Mouse (Mus musculus) forebrain, postnatal 0 days (tissue): ENCODE data around the gene Grpr. TPM values are rescaled to one million over a fixed set of nuclear protein-coding genes. Genes with fewer than 3 reads are reported as not detected.

ENCODE experiments used
- ATAC-seq: fragments of 200-750 bp; cut with Nextera tagmentation; 2 replicates; pipeline ENCODE4 v1.8.0; 2017; ENCODE audit warnings: mild to moderate bottlenecking, moderate library complexity
- DNase-seq: peaks from one replicate; pipeline ENCODE4 v3.0.0-alpha.2; 2015
- H3K27ac ChIP-seq: fragments of 300-500 bp; sonication (generic); 2 replicates; pipeline ENCODE4 v1.5.1; 2014; ENCODE audit warnings: low read depth, mild to moderate bottlenecking, antibody characterized with exemption, low read length, moderate library complexity, mixed read lengths
- H3K27me3 ChIP-seq: fragments of 300-500 bp; sonication (generic); 2 replicates; pipeline ENCODE4 v1.6.1; 2014; ENCODE audit warnings: mild to moderate bottlenecking, low read length, mixed read lengths; ENCODE audit not compliant: insufficient read depth
- H3K36me3 ChIP-seq: fragments of 300-500 bp; sonication (generic); 2 replicates; pipeline ENCODE4 v1.6.1; 2014; ENCODE audit warnings: mild to moderate bottlenecking, moderate library complexity; ENCODE audit not compliant: insufficient read depth
- H3K4me1 ChIP-seq: fragments of 300-500 bp; sonication (generic); 2 replicates; pipeline ENCODE4 v1.6.1; 2014; ENCODE audit warnings: antibody characterized with exemption; ENCODE audit not compliant: insufficient read depth
- H3K4me2 ChIP-seq: fragments of 300-500 bp; sonication (generic); 2 replicates; pipeline ENCODE4 v1.6.1; 2014; ENCODE audit warnings: low read depth, mild to moderate bottlenecking, moderate library complexity
- H3K4me3 ChIP-seq: fragments of 300-500 bp; sonication (generic); 2 replicates; pipeline ENCODE4 v1.5.1; 2014; ENCODE audit warnings: low read depth, low read length, mixed read lengths
- H3K9ac ChIP-seq: fragments of 300-500 bp; sonication (generic); 2 replicates; pipeline ENCODE4 v1.6.1; 2014; ENCODE audit warnings: mild to moderate bottlenecking
- H3K9me3 ChIP-seq: fragments of 300-500 bp; sonication (generic); 2 replicates; pipeline ENCODE4 v1.6.1; 2016; ENCODE audit warnings: low read length
- CTCF ChIP-seq: sonication (generic); IDR thresholded peaks from 2 replicates; pipeline ENCODE4 v1.5.1; 2016; ENCODE audit warnings: antibody characterized with exemption, control low read depth, low read depth
- WGBS: fragments of 180-500 bp; shearing (Covaris S2); extraction: QIAGEN DNeasy Blood & Tissue Kit; methylation state at CpG from one replicate; pipeline ENCODE4 v1.1.7; 2014; 5-methylcytosine and 5-hydroxymethylcytosine counted together
- polyA plus RNA-seq: library from polyadenylated mRNA; unstranded; fragments of >200 nt; fragmentation: Nextera tagmentation; extraction: Ambion mirVana; gene quantifications from 2 replicates; pipeline ENCODE4 v1.2.1, GENCODE M21; 2015
- total RNA-seq: library from RNA; depleted of rRNA; stranded (reverse); fragments of >200 nt; gene quantifications from 2 replicates; pipeline ENCODE4 v1.2.3, GENCODE M21; 2014; rRNA removed

Grpr gene
- total RNA-seq (1.2 and 1.6 TPM in 2 replicates), polyA plus RNA-seq (0.43 and 1.7 TPM in 2 replicates)

DNA sequence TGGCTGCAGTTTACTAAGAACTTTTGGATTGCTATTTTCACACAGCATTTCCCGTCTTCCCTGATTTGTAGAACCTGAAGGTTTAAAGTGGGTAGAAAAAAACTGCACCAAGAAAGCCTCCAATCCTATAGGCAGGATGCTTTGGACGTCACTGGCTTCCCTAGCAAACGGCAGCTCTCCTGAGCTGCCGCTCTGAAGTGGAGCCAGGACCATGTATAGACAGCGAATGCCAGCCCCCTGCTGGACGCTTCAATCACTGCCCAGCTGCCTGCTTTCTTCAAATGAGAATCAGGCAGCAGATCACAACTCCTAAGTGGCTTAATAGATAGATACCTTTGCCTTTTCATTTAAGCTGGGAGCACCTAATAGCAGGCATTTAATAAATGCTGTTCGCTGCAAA is at the start of gene Grpr:
TSS of gene Grpr (minus strand) at position 12 of the 400 bp plus-strand sequence.
- Histone ChIP-seq H3K9me3 (no peaks in the 10 kb centered on the region), H3K4me2 (no peak within 1 kb of the TSS), H3K9ac (no peak within 1 kb of the TSS), H3K4me3 (no peak within 1 kb of the TSS), H3K4me1 (no peaks in the 10 kb centered on the region), H3K27me3 (no peaks in the 10 kb centered on the region), H3K27ac (no peak within 1 kb of the TSS), H3K36me3 (no peaks in the 10 kb centered on the region)
- peak; percentile 63 for TF ChIP-seq CTCF
- ATAC-seq (peak; percentile 94), DNase-seq (peak; percentile 68)
- WGBS: 22% methylated on average over 7 of the region's 7 CpGs

DNA sequence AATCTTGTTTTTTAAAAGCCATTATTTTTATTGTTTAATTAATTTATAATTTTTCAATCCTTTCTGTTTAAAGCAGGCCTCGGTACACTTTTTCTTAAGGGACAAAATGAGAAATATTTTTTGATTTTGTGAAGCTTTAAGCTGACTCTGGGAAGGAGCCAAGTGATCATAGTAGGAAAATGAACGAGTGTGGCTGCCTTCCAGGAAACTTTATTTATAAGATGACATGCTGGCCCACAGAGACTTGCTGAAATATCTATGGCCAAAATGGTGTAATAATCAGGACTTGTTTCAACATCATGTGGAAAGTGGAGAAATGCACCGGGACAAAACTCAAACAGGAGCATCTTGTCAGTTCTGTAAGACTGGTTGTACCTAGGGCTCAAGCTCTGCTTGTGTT is 11.0 kb upstream of the Grpr start:
- H3K4me1 ChIP-seq: no peaks in the 10 kb centered on the region
- no peak overlapping the region for H3K4me2 ChIP-seq
- no peak overlapping the region for H3K27ac ChIP-seq
- H3K27me3 ChIP-seq: no peaks in the 10 kb centered on the region
- no peak overlapping the region for H3K4me3 ChIP-seq
- DNase-seq: no peak
- no peaks in the 10 kb centered on the region for H3K9me3 ChIP-seq
- H3K36me3 ChIP-seq: no peaks in the 10 kb centered on the region
- H3K9ac ChIP-seq: no peak overlapping the region
- WGBS: 72% methylated on average over 3 of the region's 3 CpGs
- ATAC-seq: no peak
- no peak for TF ChIP-seq CTCF

GRCm38 (mm10) chrX:163547042-163547441 is 2.4 kb downstream of the Grpr start:
- H3K9me3 ChIP-seq: no peaks in the 10 kb centered on the region
- no peak overlapping the region for H3K27ac ChIP-seq
- no peak overlapping the region for H3K4me2 ChIP-seq
- H3K4me3 ChIP-seq: no peak overlapping the region
- no peaks in the 10 kb centered on the region for H3K4me1 ChIP-seq
- peak; percentile 73 for ATAC-seq
- 64% methylated on average over 5 of the region's 5 CpGs for WGBS
- no peak overlapping the region for H3K9ac ChIP-seq
- no peaks in the 10 kb centered on the region for H3K27me3 ChIP-seq
- TF ChIP-seq CTCF: no peak
- no peaks in the 10 kb centered on the region for H3K36me3 ChIP-seq
- DNase-seq: no peak

DNA sequence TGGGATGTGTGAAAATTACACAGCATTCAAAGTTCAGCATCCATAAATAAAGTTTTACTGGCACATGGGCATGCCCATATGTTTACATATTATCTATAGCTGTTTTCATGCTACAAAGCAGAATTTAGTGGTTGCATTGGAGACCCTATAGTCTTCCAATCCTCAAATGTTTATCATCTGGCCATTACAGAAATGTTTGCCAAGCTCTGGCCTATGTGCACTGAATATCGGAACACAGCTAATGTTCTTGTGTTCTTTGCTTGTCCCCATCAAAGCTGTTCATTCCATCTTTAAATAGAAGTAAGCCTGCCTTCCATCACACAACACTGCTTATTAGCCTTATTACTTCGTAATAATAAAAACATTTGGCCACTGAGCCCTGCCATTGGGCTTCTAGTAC is 16.6 kb downstream of the Grpr start:
- no peaks in the 10 kb centered on the region for H3K9me3 ChIP-seq
- no peaks in the 10 kb centered on the region for H3K36me3 ChIP-seq
- 69% methylated on average over 2 of the region's 2 CpGs for WGBS
- no peak overlapping the region for H3K4me3 ChIP-seq
- H3K27ac ChIP-seq: no peak overlapping the region
- no peaks in the 10 kb centered on the region for H3K27me3 ChIP-seq
- H3K4me2 ChIP-seq: no peak overlapping the region
- H3K4me1 ChIP-seq: no peaks in the 10 kb centered on the region
- TF ChIP-seq CTCF: no peak
- DNase-seq (no peak), ATAC-seq (no peak)
- no peak overlapping the region for H3K9ac ChIP-seq

DNA sequence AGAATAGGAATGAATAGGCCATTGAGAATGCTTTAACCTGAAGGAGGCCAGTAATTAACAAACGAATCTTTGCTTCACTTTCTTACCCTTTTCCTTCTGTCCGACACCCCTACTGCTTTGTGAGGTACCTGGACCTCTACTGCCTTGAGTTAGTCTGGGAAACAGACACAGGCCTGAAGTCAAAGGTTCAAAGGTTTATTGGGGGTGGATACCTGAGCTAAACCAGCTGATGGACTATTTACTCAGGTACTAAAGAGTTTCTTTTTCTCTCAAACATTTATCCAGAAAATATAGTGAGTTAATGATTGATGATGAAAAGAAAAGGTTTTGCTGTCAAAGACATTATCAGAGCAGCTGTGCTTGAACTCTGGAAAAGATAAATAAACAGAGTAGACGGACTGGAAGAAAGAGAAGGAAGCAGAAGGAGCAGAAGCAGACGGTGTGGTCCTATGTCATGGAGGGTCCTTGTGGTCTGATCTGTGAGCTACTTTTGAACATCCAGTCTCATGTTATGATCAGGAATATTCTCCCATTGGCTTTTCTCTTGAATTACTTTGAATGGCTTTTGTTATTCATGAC is 30.4 kb downstream of the Grpr start:
- H3K9me3 ChIP-seq: no peaks in the 10 kb centered on the region
- WGBS: 77% methylated on average over 4 of the region's 4 CpGs
- H3K9ac ChIP-seq: no peak overlapping the region
- ATAC-seq (no peak), DNase-seq (no peak)
- H3K27me3 ChIP-seq: no peaks in the 10 kb centered on the region
- TF ChIP-seq CTCF: no peak
- no peak overlapping the region for H3K4me3 ChIP-seq
- H3K36me3 ChIP-seq: no peaks in the 10 kb centered on the region
- no peak overlapping the region for H3K4me2 ChIP-seq
- no peaks in the 10 kb centered on the region for H3K4me1 ChIP-seq
- no peak overlapping the region for H3K27ac ChIP-seq

DNA sequence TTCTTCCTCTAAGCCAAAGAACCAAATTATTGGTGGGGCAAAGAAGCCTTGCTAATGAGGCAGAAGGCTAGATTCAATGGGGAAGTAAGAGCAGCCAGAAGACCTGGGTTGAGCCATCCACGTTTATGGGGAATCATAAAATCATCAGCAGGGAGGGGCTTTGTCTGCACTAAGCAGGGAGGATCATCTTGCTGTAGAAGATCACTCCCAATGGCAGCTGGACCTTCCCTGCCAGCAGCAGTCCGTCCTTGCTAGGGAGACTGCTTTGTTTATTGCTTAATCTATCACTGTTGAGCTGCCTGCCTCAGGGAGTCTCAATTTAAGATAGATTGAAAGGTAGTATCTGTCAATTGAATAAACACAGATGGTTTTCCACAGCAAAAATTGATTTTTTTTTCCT is 37.7 kb downstream of the Grpr start:
- 55% methylated on average over 2 of the region's 2 CpGs for WGBS
- DNase-seq (no peak), ATAC-seq (no peak)
- Histone ChIP-seq H3K4me3 (no peak overlapping the region), H3K9ac (no peak overlapping the region), H3K27ac (no peak overlapping the region), H3K9me3 (no peaks in the 10 kb centered on the region), H3K27me3 (no peaks in the 10 kb centered on the region), H3K4me1 (no peaks in the 10 kb centered on the region), H3K36me3 (no peaks in the 10 kb centered on the region), H3K4me2 (no peak overlapping the region)
- TF ChIP-seq CTCF: no peak

- ATAC-seq: no peak
- DNase-seq: no peak
Observed at GRCm38 (mm10) chrX:163502088-163502487, 47.4 kb downstream of the Grpr start.

More at GRCm38 (mm10) chrX:163502088-163502487, 47.4 kb downstream of the Grpr start:
- Histone ChIP-seq H3K4me3 (no peak overlapping the region), H3K4me1 (no peaks in the 10 kb centered on the region), H3K9ac (no peak overlapping the region), H3K27ac (no peak overlapping the region), H3K4me2 (no peak overlapping the region), H3K27me3 (no peaks in the 10 kb centered on the region), H3K9me3 (0 out of 2 replicates have a peak, but pooled peaks cover under 1% of the 10 kb centered on the region), H3K36me3 (no peaks in the 10 kb centered on the region)
- no peak for TF ChIP-seq CTCF
- WGBS: 69% methylated on average over 3 of the region's 3 CpGs

Other genes with a start within 250 kb of the Grpr start
- 4.2 and 6.9 TPM in 2 replicates for gene Rnf138rt1, start 211.7 kb upstream of the Grpr start, total RNA-seq
- gene Rnf138rt1, start 211.7 kb upstream of the Grpr start, polyA plus RNA-seq: 4.7 and 6.1 TPM in 2 replicates